Mouse (Mus musculus): ENCODE measurements around the gene S100a14.

- TF ChIP-seq CTCF (IDR thresholded peaks at IDR 0.05; ENCODE audit: extremely low read depth, insufficient read length, insufficient replicate concordance, low read depth, low read length) = no peak
- TF ChIP-seq POLR2A (IDR thresholded peaks at IDR 0.05; ENCODE audit: low read depth, low read length) = peak; percentile 37; the same call in 1 of the 2 replicates
These were observed 12.0 kb upstream of the S100a14 start for GRCm38 (mm10) chr3:90514691-90515090.
